In genomic region chr4:111597249-111597661, GRCm38 (mm10) we compare ENCODE assay signal across 7 mouse cellular contexts.
DNase-seq lines count a peak whose midpoint lies in the region; ATAC-seq and TF ChIP-seq lines count a peak whose summit lies in the region.

No protein-coding gene starts in this region.

- 45% methylated on average over 2 of the region's 2 CpGs for WGBS in forebrain, embryonic 16.5 days
- 86% methylated on average over 2 of the region's 2 CpGs for WGBS in midbrain, embryonic 16.5 days
- 91% methylated on average over 2 of the region's 2 CpGs for WGBS in intestine, postnatal 0 days

- no peaks in the 10 kb centered on the region for H3K9me3 ChIP-seq in forebrain, embryonic 16.5 days (ENCODE audit: control insufficient read depth, low read length)
- H3K9me3 ChIP-seq in midbrain, embryonic 16.5 days (replicated peaks; ENCODE audit: control insufficient read depth, low read length, poor library complexity, severe bottlenecking), result no peaks in the 10 kb centered on the region
- no peaks in the 10 kb centered on the region for H3K9me3 ChIP-seq in intestine, postnatal 0 days (ENCODE audit: control insufficient read depth)

- TF ChIP-seq CTCF in intestine, postnatal 0 days (IDR thresholded peaks at IDR 0.05; ENCODE audit: low read depth), result no peak

- no peak overlapping the region for H3K27ac ChIP-seq in forebrain, embryonic 16.5 days (ENCODE audit: low read length)
- no peak overlapping the region for H3K27ac ChIP-seq in midbrain, embryonic 16.5 days (ENCODE audit: low read length)
- no peak overlapping the region for H3K27ac ChIP-seq in intestine, postnatal 0 days (ENCODE audit: low read depth, low read length)

- H3K9ac ChIP-seq in forebrain, embryonic 16.5 days (replicated peaks; ENCODE audit: low read depth, low read length), result no peak overlapping the region
- no peak overlapping the region for H3K9ac ChIP-seq in midbrain, embryonic 16.5 days (ENCODE audit: low read depth, low read length)
- H3K9ac ChIP-seq in intestine, postnatal 0 days (ENCODE audit: low read depth, low read length), result no peak overlapping the region

- H3K4me3 ChIP-seq in forebrain, embryonic 16.5 days (replicated peaks; ENCODE audit: low read length), result no peak overlapping the region
- H3K4me3 ChIP-seq in midbrain, embryonic 16.5 days (ENCODE audit: low read depth, low read length), result no peak overlapping the region
- H3K4me3 ChIP-seq in intestine, postnatal 0 days (ENCODE audit: low read depth, low read length), result no peak overlapping the region

- H3K36me3 ChIP-seq in forebrain, embryonic 16.5 days (ENCODE audit: control insufficient read depth, insufficient read depth), result no peaks in the 10 kb centered on the region
- H3K36me3 ChIP-seq in midbrain, embryonic 16.5 days (ENCODE audit: control insufficient read depth, insufficient read depth, low read length), result no peaks in the 10 kb centered on the region
- H3K36me3 ChIP-seq in intestine, postnatal 0 days (ENCODE audit: control insufficient read depth, insufficient read depth), result no peaks in the 10 kb centered on the region

- H3K4me1 ChIP-seq in forebrain, embryonic 16.5 days (replicated peaks; ENCODE audit: control insufficient read depth, insufficient read depth, low read length), result peaks cover 13% of the 10 kb centered on the region
- peaks cover 3% of the 10 kb centered on the region for H3K4me1 ChIP-seq in midbrain, embryonic 16.5 days (ENCODE audit: control insufficient read depth, insufficient read depth, low read length)
- no peaks in the 10 kb centered on the region for H3K4me1 ChIP-seq in intestine, postnatal 0 days (replicated peaks; ENCODE audit: control insufficient read depth, insufficient read depth, low read length)

- ATAC-seq in forebrain, embryonic 16.5 days, result peak; percentile 98
- ATAC-seq in midbrain, embryonic 16.5 days, result peak; percentile 96
- ATAC-seq in intestine, postnatal 0 days, result no peak

- peak; percentile 2 for DNase-seq in 3T3-L1 (ENCODE audit: low read depth, low spot score)
- peak; percentile 76 for DNase-seq in Muller cell, postnatal 12 days (ENCODE audit: inconsistent ontology term)
- DNase-seq in layer of hippocampus, postnatal 10 days (ENCODE audit: low spot score in 2 of 2), result peak; percentile 56 to 73
- no peak for DNase-seq in embryo, embryonic 10 days (ENCODE audit: low spot score)

- H3K4me2 ChIP-seq in forebrain, embryonic 16.5 days (ENCODE audit: low read length), result no peak overlapping the region; the same call in 1 of the 2 replicates
- no peak overlapping the region for H3K4me2 ChIP-seq in midbrain, embryonic 16.5 days (ENCODE audit: low read length)
- H3K4me2 ChIP-seq in intestine, postnatal 0 days (replicated peaks; ENCODE audit: low read depth), result no peak overlapping the region

- no peaks in the 10 kb centered on the region for H3K27me3 ChIP-seq in forebrain, embryonic 16.5 days (replicated peaks; ENCODE audit: control insufficient read depth, insufficient read depth, low read length)
- H3K27me3 ChIP-seq in midbrain, embryonic 16.5 days (ENCODE audit: control insufficient read depth, insufficient read depth, low read depth, low read length), result no peaks in the 10 kb centered on the region
- H3K27me3 ChIP-seq in intestine, postnatal 0 days (replicated peaks; ENCODE audit: control insufficient read depth, insufficient read depth, low read length), result no peaks in the 10 kb centered on the region
